Mouse (Mus musculus): ENCODE data around the gene Tra2b. TPM values are rescaled to one million over a fixed set of nuclear protein-coding genes. Genes with fewer than 3 reads are reported as not detected.
"Not testable (repeated sequence)": the region's sequence is repeated elsewhere in the genome, so short reads cannot be mapped to it uniquely, and the experiment has no call there.

The Tra2b gene
- polyA plus RNA-seq, 1 experiment from 2014 or later = 323 TPM

- WGBS = 88% methylated on average over 2 of the region's 2 CpGs
- H3K36me3 ChIP-seq (ENCODE audit: control insufficient read depth, insufficient read depth, low read length) = 0 out of 2 replicates have a peak, but pooled peaks cover 5% of the 10 kb centered on the region
- no peak overlapping the region for H3K9ac ChIP-seq (ENCODE audit: low read length)
- DNase-seq (ENCODE audit: low spot score) (no peak), ATAC-seq (no peak)
- H3K27me3 ChIP-seq (replicated peaks; ENCODE audit: control insufficient read depth, insufficient read depth, low read length) = no peaks in the 10 kb centered on the region
- no peaks in the 10 kb centered on the region for H3K9me3 ChIP-seq (replicated peaks; ENCODE audit: control insufficient read depth, low read length)
- peaks cover 26% of the 10 kb centered on the region for H3K4me1 ChIP-seq (ENCODE audit: control insufficient read depth, insufficient read depth, low read length)
- no peak overlapping the region for H3K4me2 ChIP-seq (ENCODE audit: low read length)
- H3K4me3 ChIP-seq (ENCODE audit: low read depth, low read length) = no peak overlapping the region
- no peak overlapping the region for H3K27ac ChIP-seq (ENCODE audit: low read depth, low read length)
Measured at GRCm38 (mm10) chr16:22261563-22261962, 4.2 kb downstream of the Tra2b start.

DNA sequence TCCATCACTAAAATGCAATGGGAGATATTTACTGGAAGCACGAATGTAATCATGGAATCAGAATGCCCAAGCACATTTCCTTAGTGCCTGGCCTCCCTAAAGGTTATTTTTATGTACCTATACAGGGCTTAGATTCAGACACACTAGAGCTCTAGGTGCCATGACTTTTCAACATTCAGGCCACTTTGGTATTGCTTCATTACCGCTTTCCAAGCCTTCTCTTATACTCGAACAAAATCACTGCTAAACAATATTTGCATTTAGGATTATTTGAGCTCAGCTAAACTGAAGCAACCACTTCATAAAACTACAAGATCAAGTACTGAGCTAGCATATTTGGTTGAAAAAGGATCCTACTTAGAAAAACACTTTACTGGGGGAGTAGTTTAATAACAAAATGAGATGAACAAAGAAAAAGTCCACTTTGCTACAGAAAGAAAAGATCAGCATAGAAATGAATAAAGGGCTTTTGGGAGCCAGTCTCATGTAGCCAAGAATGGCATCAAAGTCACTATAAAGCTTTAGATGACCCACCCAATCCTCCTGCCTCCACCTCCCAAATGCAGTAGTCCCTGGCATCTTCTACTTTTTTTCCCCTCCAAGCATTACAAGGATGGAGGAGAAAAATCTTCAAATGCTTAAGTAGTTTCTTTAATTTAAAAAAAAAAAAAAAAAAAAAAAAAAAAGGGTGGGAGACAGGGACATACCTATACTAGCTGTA lies 5.2 kb downstream of the Tra2b start:
- H3K4me2 ChIP-seq (ENCODE audit: low read length) = peak overlapping the region; percentile 23
- H3K36me3 ChIP-seq (ENCODE audit: control insufficient read depth, insufficient read depth, low read length) = 0 out of 2 replicates have a peak, but pooled peaks cover 5% of the 10 kb centered on the region
- 55% methylated on average over 3 of the region's 3 CpGs for WGBS
- no peak overlapping the region for H3K9ac ChIP-seq (ENCODE audit: low read length)
- DNase-seq (ENCODE audit: low spot score) (no peak), ATAC-seq (no peak)
- H3K27ac ChIP-seq (ENCODE audit: low read depth, low read length) = no peak overlapping the region
- no peaks in the 10 kb centered on the region for H3K27me3 ChIP-seq (replicated peaks; ENCODE audit: control insufficient read depth, insufficient read depth, low read length)
- H3K4me3 ChIP-seq (ENCODE audit: low read depth, low read length) = no peak overlapping the region
- no peaks in the 10 kb centered on the region for H3K9me3 ChIP-seq (replicated peaks; ENCODE audit: control insufficient read depth, low read length)
- H3K4me1 ChIP-seq (ENCODE audit: control insufficient read depth, insufficient read depth, low read length) = peaks cover 33% of the 10 kb centered on the region

DNA sequence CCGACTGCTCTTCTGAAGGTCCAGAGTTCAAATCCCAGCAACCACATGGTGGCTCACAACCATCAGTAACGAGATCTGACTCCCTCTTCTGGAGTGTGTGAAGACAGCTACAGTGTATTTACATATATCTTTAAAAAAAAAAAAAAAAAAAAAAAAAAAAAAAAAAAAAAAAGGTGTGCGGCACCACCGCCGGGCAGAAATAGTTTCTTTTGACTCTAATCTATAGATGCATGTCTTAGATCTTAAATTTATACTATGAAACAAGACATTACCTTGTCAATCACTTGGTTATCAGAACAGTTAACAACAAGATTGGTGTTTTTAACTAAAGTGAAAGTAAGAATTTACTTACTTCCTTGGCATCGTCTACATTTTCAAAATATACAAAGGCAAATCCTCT lies 13.6 kb downstream of the Tra2b start:
- H3K9me3 ChIP-seq (replicated peaks; ENCODE audit: control insufficient read depth, low read length); DNase-seq (ENCODE audit: low spot score); ATAC-seq; H3K4me2 ChIP-seq (ENCODE audit: low read length); H3K4me3 ChIP-seq (ENCODE audit: low read depth, low read length); H3K4me1 ChIP-seq (ENCODE audit: control insufficient read depth, insufficient read depth, low read length); H3K27ac ChIP-seq (ENCODE audit: low read depth, low read length); H3K27me3 ChIP-seq (replicated peaks; ENCODE audit: control insufficient read depth, insufficient read depth, low read length); H3K9ac ChIP-seq (ENCODE audit: low read length): not testable (repeated sequence)
- 83% methylated on average over 6 of the region's 6 CpGs for WGBS
- H3K36me3 ChIP-seq (ENCODE audit: control insufficient read depth, insufficient read depth, low read length) = peaks cover 59% of the 10 kb centered on the region

DNA sequence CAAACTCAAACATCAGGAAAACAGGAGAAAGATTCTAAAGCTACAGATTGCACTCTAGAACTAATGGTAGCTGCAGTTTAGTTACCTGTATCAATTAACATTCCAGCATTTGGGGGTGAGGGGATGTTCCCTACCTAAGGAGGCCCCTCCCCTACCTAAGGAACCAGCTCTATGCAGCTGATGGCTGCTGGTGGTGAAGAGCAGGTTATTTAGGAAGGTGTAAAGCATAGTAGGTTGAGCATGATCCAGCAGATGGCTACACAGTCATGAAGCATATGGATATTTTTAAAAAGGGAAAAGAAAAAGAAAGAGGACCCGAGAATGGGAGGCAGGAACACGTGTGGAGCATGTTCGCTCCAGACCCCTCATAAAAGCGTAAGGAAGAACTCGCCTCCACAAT lies 15.5 kb downstream of the Tra2b start:
- Histone ChIP-seq H3K27me3 (replicated peaks; ENCODE audit: control insufficient read depth, insufficient read depth, low read length) (no peaks in the 10 kb centered on the region), H3K36me3 (ENCODE audit: control insufficient read depth, insufficient read depth, low read length) (peaks cover 65% of the 10 kb centered on the region), H3K4me1 (ENCODE audit: control insufficient read depth, insufficient read depth, low read length) (no peaks in the 10 kb centered on the region), H3K27ac (ENCODE audit: low read depth, low read length) (no peak overlapping the region), H3K9ac (ENCODE audit: low read length) (no peak overlapping the region), H3K4me2 (ENCODE audit: low read length) (no peak overlapping the region), H3K9me3 (replicated peaks; ENCODE audit: control insufficient read depth, low read length) (no peaks in the 10 kb centered on the region), H3K4me3 (ENCODE audit: low read depth, low read length) (no peak overlapping the region)
- DNase-seq (ENCODE audit: low spot score) (no peak), ATAC-seq (no peak)
- 90% methylated on average over 5 of the region's 5 CpGs for WGBS

- Histone ChIP-seq H3K4me1 (ENCODE audit: control insufficient read depth, insufficient read depth, low read length) (no peaks in the 10 kb centered on the region), H3K4me3 (ENCODE audit: low read depth, low read length) (no peak overlapping the region), H3K27ac (ENCODE audit: low read depth, low read length) (no peak overlapping the region), H3K36me3 (ENCODE audit: control insufficient read depth, insufficient read depth, low read length) (peaks cover 68% of the 10 kb centered on the region), H3K9ac (ENCODE audit: low read length) (no peak overlapping the region), H3K4me2 (ENCODE audit: low read length) (no peak overlapping the region), H3K9me3 (replicated peaks; ENCODE audit: control insufficient read depth, low read length) (no peaks in the 10 kb centered on the region), H3K27me3 (replicated peaks; ENCODE audit: control insufficient read depth, insufficient read depth, low read length) (no peaks in the 10 kb centered on the region)
- WGBS = 95% methylated on average over 3 of the region's 3 CpGs
- no peak for ATAC-seq
- no peak for DNase-seq (ENCODE audit: low spot score)
Measured at GRCm38 (mm10) chr16:22249754-22250153, 16.1 kb downstream of the Tra2b start.

GRCm38 (mm10) chr16:22242239-22242866 lies 23.5 kb downstream of the Tra2b start:
- no peak for ATAC-seq
- H3K36me3 ChIP-seq (ENCODE audit: control insufficient read depth, insufficient read depth, low read length) = peaks cover 57% of the 10 kb centered on the region

DNA sequence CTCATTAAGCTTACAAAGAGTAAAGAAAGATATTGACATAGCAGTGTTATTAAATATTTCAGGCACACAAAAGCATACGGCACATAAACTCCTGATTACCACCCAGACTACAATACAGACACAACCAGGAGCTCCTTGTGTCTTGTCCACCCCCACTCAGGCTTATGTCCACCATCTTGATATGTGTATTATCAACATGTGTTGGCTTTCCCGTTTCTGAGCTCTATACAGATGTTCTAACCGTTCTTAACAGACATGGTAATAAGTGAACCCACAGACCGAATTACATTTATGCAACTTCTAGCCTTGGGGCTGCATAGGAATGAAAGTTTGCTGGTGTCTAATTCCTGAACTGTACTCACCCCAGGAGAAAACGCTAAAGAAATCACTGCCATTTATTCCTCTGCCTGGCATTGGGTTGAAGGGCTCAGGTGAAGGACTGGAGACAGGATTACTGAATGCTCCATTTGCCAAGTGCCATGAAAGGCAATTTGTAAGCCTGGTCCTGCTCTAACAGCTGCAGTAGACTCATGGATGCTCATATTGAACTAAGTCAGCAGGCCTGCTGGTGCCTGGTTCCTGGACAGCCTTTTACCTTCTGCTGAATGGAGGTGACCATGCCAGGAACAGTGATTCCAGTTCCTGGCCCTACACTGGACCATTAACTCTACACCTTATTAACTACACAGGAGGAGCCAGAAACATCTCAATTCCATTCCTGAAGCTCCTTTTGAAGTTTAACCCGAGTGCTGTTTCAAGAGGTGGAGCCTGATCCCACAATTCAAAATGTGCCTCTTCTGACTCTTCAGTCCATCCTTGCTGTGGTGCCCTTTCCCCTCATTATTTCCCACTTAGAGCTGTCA lies 24.2 kb downstream of the Tra2b start:
- Histone ChIP-seq H3K4me2 (ENCODE audit: low read length) (no peak overlapping the region), H3K4me3 (ENCODE audit: low read depth, low read length) (no peak overlapping the region), H3K9ac (ENCODE audit: low read length) (no peak overlapping the region), H3K36me3 (ENCODE audit: control insufficient read depth, insufficient read depth, low read length) (peaks cover 54% of the 10 kb centered on the region), H3K4me1 (ENCODE audit: control insufficient read depth, insufficient read depth, low read length) (no peaks in the 10 kb centered on the region), H3K9me3 (replicated peaks; ENCODE audit: control insufficient read depth, low read length) (no peaks in the 10 kb centered on the region), H3K27me3 (replicated peaks; ENCODE audit: control insufficient read depth, insufficient read depth, low read length) (no peaks in the 10 kb centered on the region), H3K27ac (ENCODE audit: low read depth, low read length) (no peak overlapping the region)
- ATAC-seq (no peak), DNase-seq (ENCODE audit: low spot score) (no peak)
- 86% methylated on average over 6 of the region's 6 CpGs for WGBS

More at GRCm38 (mm10) chr16:22242239-22242866, 23.5 kb downstream of the Tra2b start:
- no peak overlapping the region for H3K4me2 ChIP-seq (ENCODE audit: low read length)
- H3K4me1 ChIP-seq (ENCODE audit: control insufficient read depth, insufficient read depth, low read length) = no peaks in the 10 kb centered on the region
- no peak for DNase-seq (ENCODE audit: low spot score)
- H3K27me3 ChIP-seq (replicated peaks; ENCODE audit: control insufficient read depth, insufficient read depth, low read length) = no peaks in the 10 kb centered on the region
- no peaks in the 10 kb centered on the region for H3K9me3 ChIP-seq (replicated peaks; ENCODE audit: control insufficient read depth, low read length)
- H3K4me3 ChIP-seq (ENCODE audit: low read depth, low read length) = no peak overlapping the region
- H3K9ac ChIP-seq (ENCODE audit: low read length) = no peak overlapping the region
- no peak overlapping the region for H3K27ac ChIP-seq (ENCODE audit: low read depth, low read length)
- WGBS = 90% methylated on average over 2 of the region's 2 CpGs

DNA sequence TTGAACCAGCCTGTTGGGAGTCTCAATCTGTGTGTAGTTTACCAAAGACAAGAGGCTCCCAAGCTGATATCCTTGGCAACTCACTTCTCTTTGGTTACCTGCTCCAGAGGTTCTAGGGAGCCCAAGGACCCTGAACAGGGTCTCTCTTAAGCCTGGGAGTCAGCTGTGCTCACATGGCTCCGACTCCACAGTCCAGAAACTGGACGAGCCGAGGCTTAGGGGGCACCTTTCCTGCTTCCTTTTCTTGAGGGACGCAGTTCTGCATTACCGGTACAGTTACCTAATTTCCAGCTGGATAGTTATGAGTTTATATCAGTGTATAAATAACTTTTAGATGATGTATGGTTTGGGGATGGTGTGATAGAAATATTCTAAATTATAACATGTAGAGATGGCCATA lies 24.9 kb downstream of the Tra2b start:
- H3K4me1 ChIP-seq (ENCODE audit: control insufficient read depth, insufficient read depth, low read length) = no peaks in the 10 kb centered on the region
- no peak overlapping the region for H3K9ac ChIP-seq (ENCODE audit: low read length)
- DNase-seq (ENCODE audit: low spot score) (no peak), ATAC-seq (no peak)
- no peaks in the 10 kb centered on the region for H3K27me3 ChIP-seq (replicated peaks; ENCODE audit: control insufficient read depth, insufficient read depth, low read length)
- H3K4me3 ChIP-seq (ENCODE audit: low read depth, low read length) = no peak overlapping the region
- H3K4me2 ChIP-seq (ENCODE audit: low read length) = no peak overlapping the region
- 91% methylated on average over 5 of the region's 5 CpGs for WGBS
- no peak overlapping the region for H3K27ac ChIP-seq (ENCODE audit: low read depth, low read length)
- no peaks in the 10 kb centered on the region for H3K9me3 ChIP-seq (replicated peaks; ENCODE audit: control insufficient read depth, low read length)
- peaks cover 54% of the 10 kb centered on the region for H3K36me3 ChIP-seq (ENCODE audit: control insufficient read depth, insufficient read depth, low read length)

Measured in forebrain, embryonic 14.5 days (tissue).